Mouse (Mus musculus) lung, postnatal 36 days (tissue): ENCODE data around the gene Tekt5.

Experiments used
- DNase-seq: peaks from one replicate; pipeline ENCODE4 v3.0.0; 2022; ENCODE audit warnings: mixed read lengths

The Tekt5 gene

DNA sequence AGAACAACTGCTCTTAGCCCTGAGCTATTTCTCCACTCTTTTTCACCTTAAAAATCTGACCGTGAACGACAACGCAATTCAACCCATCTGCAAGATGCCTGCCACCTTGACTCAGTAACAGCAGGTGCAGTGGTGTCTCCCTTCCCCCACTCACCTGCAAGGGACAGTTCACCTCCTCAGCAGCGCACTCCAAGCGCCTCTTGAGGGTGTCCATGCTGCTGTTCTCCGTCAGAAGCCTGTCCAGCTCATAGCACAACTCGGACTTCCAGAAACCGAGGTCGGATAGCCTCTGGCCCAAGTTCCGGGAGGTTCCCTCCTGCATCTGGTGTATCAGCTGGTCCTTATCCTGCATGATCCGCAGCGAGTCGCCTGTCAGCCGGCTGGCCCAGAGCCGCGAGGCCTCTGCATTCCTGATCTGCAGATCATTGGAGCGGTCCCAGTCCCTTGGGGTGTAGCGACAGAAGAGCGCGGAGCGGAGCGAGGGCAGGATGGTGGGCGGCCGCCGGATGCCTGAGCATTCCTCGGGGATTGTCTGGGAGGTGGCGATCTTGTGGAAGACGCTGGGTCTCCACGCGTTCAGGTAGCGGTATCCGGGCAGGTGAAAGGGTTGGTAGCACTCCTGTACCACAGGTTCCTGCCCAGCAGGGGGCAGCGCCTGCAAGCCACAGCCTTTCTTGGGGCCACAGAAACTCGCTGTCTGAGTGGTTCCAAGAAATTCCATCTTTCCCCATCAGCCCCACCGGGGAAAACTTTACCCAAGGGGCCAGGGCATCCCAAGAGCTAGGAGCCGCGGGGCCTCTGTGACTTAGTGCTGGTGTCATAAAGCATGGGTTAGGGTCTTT, at the start of gene Tekt5:
TSS of gene Tekt5 (minus strand) at position 792 of the 842 bp plus-strand sequence.
- peak; percentile 77 for DNase-seq

DNA sequence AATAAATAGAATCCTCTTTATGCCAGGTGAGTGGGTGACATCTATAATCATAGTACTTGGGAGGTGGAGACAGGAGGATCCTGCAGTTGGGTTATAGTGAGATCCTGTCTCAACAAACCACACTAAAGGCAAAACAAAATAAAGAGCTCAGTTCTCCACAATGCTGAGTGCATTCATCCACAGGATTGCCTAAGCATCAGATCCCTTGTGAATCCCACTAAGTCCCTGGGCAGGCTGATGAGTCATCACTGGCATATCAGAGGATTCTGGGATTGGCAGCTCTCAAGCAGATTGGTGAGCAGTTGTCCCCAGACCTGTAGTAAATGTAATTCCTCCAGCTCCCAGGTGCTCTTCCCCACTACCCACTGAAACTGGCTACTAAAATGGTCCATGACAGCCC, 48.4 kb upstream of the Tekt5 start:
- no peak for DNase-seq

DNA sequence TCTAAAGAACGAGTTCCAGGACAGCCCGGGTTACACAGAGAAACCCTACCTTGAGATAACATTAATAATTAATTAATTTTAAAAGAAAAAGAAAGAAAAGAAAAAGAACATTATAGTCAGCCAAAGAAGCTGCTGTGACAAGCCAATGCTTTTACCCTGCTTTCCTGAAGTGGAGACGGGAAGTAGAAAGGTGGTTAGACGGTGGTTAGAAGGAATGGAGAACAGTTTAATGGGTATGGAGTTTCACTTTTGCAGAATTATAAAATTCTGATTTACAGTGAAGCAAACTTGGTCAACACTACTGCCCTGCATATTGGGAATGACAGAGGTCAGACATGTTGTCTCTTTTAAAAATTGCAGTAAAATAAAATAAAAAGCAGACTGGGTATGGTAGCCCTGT, 46.5 kb upstream of the Tekt5 start:
- no peak for DNase-seq

DNA sequence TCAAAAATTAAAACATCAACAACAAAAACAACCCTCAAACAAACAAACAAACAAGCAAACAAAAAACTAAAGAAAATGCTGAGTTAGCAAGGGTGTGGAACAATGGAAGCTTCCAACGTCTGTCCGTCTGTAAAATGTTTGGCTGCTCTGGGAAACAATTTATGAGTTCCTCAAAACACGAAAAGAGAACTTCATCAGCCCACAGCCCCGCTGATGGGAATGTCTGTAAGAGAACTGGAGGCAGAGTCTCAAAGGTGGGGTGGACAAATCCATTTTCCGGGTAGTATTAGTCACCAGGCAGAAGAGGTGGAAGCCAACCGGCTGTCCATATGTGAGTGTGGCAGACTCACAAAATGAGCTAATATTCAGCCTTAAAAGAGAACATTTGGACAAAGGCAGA, 46.0 kb upstream of the Tekt5 start:
- peak; percentile 21 for DNase-seq

DNA sequence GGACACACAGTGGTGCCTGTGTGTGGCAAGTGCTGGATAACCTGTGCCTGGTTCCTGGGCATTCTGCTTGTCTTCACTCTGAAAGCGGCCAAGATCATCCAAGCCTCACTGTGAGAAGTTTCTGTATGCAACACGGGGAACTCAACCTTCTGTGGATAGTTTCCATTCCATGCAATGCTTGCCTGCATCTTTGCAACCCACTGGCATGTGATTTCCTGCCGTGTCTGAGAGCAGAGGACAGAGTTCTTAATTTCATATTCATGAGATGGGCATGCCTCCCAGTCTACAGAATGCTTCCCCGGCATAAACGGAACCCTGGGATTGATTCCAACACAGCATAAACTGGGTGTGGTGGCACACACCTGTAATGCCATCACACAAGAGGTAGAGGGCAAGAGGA, 42.8 kb upstream of the Tekt5 start:
- no peak for DNase-seq

DNA sequence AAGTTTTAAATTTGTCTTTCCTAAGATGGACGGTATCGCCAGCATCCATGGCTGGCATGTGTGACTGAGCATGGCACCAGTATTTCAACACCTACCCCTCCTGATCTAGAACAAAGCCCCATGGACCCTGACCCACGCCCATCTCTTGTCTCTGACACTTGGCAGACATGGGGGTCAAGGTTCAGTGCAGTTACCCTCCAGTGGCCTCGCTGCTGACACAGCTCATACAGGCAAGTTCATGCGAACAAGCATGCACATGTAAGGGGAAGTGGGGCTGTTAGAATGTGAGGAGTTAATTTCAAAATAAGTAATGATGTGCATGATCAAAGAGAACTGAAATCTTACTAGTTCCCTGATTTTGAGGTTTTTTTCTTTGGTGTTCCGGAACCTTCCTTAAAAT, 40.9 kb upstream of the Tekt5 start:
- no peak for DNase-seq

DNA sequence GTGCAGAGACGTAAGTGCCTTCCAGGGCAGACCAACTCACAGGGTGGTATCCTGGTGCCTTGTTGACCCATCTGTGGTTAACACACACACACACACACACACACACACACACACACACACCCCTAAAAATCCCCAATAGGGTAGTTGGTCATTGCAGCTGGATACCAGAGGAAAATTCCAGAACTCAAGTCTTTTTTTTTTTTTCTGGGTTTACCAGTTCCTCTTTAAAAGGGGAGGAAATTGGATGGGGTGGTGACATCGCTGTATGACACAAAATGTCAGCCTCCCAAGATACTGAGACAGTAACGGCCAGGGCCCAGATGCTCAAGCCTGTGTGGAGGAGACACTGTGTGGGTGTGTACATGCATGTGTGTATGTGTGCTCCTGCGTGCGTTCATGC, 38.1 kb upstream of the Tekt5 start:
- no peak for DNase-seq

DNA sequence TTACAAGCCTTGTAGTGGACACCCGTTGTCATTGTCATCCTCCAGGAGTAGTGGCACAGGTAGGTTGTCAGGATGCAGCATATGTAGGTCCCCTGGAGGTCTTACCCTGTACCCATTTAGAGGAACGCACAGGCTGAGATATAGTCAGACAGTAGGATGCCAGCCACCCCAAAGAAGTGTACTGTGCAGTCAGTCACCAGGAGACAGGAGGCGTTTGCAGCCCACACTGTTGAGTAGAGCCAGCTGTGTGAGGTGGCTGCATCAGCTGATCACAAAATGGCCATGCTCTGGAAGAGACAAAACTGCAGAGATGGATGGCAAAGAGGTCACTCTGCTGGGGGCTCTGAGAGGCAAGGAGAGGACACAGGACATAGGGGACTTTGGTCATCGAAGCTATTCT, 37.1 kb upstream of the Tekt5 start:
- no peak for DNase-seq

DNA sequence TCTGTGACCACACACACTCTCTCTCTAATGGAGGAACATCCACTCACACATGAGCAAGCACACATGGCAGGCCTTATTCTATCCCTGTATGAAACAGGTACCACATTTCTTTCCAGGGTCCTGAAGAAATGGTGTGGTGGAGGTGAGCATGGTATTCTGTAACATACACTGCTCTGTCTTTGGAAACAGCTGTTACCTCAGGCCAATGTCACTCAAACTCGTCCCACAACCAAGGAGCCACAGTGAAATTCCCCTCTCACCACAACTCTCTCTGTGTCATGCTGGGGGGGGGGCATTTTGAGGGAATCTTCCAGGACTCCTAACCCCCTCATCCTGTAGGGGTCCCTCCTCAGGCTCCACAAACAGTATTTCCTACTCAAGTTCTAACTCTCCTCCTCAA, 36.6 kb upstream of the Tekt5 start:
- DNase-seq = no peak

DNA sequence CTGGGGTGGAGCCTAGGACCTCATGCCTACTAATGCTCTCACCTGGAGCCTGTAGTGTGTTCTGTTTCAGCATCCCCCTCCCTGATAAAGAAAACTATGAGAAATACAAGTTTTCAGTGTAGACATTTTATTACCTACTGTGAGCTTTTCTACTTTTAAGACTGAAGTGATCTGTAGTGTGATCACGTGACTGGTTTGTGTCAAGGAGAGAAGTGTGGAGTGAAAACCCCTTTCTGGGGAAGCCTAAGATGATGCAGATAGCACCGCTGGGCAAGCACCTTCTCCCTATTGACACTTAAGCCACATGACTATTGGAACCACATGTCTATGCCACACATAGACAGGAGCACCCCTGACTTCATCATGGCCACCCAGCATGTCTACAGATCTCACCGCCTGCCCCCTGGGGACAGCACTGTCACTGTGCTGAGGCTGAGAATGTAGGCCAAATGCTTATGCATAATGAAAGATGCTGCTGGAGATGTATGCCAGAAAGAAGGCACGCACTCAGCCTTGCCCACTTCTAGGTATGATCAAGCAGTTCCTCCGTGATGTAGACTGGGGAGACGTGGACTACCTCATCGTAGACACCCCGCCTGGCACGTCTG, 25.3 kb upstream of the Tekt5 start:
- DNase-seq = no peak

DNA sequence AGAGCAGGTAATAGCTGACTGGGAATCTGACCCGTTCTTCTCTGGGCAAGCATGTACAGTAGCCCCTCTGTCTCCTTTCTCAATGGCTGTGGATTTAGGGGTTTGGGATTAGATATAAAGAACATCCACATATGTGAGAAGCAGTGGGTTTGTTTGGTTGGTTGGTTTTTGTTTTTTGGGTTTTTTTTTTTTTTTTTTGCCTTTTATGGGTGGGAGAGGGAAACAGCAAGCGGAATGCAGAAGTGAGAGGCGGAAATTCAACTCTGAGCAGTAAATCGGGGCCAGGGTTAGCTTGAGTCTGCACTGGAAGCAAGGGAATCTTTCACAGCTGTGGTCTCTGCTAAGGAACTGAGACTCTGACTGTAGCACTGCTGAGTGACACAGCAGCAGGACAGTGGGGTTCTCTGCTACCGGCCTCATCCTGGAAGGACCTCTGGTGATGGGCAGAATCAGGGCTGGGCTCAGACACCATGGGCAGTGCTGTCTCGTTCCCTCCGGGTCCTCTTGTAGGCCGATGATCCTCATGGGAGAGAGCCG, 22.5 kb upstream of the Tekt5 start:
- no peak for DNase-seq

DNA sequence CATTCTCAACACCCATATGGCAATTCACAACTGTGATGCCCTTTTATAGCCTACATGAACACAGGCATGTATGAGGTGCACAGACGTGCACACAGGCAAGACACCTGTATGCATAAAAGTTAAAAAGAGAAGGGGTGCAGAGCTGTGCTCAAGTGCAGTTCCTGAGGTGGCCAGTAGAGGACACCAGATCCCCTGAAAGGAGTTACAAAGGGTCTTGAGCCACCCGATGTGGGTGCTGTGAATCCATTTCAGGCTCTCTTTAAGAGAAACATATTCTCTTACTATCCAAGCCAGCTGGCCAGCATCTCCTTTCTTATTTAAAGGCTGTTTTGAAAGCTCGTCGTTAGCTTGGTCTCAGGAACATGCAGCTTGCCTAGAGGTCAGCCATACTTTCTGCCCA, 21.6 kb upstream of the Tekt5 start:
- no peak for DNase-seq

DNA sequence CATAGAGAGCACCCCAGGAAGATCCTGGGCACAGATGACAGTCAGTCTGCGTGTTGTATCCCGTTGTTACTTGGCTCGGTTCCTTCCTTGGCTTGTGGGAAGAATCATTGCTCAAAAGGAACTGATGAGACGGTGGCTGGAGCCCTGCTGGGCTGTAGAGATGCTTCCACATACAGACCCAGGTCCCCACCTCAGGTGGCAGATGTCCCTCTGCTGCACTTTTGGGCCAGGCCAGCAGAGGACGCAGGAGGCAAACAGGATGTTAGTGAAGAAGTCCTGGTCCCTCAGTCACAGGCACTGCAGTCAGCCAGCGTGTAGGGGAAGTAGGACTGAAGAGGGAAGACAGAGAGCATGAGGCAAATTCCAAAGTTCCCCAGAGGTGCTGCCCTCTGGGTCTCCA, 20.7 kb upstream of the Tekt5 start:
- peak; percentile 76 for DNase-seq

DNA sequence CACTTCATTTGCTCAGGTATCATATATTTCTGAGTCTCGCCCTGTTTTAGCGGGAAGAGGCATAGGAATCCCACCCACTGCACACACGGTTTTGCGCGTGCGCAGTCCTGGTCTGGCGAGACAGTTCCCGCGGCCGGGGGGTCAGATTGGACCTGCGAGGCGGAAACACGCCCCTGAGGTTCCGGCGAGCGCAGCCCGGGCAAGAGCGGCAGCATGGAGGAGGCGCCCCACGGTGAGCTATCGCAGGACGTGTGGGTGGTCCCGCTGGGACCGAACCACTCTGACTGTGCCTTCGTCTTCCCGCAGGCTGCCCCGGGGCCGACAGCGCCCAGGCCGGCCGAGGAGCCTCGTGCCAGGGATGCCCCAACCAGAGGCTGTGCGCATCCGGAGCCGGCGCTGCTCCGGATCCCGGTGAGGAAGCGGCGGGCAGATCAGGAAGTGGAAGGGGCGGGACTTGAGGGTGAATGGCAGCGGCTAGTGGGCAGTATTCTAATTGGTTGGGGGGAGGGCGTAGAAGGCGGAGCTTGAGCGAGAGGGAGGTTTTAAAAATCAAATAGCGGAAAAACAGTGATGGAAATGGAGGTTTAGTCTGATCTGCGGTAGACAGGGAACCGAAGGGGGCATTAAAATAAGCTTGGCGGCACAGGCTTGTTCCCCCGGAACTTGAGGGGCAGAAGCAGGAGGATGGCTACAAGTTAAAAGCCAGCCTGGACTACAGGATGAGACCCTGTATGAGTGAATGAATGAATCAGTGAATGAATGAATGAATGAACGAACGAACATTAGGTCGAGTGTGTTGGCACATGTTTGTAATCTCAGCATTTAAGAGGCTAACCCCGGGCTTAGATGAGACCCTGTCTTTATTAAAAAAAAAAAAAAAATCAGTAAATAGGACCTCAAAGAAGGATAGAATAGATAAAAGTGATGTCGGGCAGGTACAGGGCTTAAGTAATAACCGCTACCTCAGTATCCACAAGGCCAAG, 16.8 kb upstream of the Tekt5 start, which contains the start of gene Nubp1:
TSS of gene Nubp1 (plus strand) at position 185 of the 983 bp plus-strand sequence.
- DNase-seq = peak; percentile 97

DNA sequence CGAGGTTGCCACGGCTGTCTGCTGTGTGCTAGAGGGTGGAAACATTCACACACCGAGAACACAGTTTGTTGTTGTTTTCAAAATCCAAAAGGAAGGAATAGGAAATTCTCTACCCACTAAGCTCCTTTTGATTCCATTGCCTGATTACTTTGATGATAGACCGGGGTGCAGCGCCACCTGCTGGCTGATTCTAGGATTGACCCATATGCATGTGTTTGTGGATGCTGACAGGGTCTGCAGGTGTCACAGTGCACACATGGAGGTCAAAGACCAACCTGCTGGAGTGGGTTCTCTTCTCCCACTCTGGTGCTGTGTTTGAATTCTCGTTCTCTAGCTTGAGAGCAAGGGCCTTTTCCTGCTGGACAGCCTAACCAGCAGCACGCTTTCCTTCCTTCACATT, 3.9 kb upstream of the Tekt5 start:
- peak; percentile 93 for DNase-seq

DNA sequence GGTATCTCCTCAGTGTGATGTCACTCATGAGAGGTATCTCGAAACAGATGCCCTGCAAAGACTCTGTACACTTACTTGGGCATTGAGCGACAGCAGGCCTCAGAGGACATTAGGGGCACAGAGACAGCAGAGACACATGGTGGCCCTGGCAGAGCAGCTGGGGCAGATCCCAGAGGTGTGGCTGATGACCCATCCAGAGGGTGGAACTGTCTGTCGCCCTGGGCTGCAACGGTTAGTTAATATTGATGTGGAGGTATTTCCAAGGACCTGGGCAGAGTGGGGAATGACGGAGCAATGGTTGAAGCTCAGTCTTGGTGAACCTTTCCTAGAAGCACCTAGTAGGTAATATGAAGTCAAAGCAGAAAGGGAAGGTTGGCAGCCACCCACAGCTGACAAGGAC, 3.5 kb upstream of the Tekt5 start:
- no peak for DNase-seq

DNA sequence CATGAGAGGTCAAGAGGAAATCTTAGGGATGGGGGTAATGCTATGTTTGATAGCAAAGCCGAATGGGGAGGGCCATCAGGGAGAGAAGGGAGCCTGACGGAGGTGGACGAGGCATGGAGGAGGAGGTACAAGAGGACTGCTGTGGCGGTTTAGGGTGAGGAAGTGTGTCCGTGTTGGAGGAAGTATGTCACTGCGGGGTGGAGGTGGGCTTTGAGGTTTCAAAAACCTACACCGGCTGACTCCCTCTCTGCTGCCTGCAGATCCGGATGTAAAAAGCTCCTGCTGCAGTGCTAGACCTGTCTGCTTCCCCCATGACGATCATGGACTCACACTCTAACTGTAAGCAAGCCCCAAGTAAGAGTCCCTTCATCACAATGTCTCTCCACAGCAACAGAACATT, 2.7 kb downstream of the Tekt5 start:
- no peak for DNase-seq

DNA sequence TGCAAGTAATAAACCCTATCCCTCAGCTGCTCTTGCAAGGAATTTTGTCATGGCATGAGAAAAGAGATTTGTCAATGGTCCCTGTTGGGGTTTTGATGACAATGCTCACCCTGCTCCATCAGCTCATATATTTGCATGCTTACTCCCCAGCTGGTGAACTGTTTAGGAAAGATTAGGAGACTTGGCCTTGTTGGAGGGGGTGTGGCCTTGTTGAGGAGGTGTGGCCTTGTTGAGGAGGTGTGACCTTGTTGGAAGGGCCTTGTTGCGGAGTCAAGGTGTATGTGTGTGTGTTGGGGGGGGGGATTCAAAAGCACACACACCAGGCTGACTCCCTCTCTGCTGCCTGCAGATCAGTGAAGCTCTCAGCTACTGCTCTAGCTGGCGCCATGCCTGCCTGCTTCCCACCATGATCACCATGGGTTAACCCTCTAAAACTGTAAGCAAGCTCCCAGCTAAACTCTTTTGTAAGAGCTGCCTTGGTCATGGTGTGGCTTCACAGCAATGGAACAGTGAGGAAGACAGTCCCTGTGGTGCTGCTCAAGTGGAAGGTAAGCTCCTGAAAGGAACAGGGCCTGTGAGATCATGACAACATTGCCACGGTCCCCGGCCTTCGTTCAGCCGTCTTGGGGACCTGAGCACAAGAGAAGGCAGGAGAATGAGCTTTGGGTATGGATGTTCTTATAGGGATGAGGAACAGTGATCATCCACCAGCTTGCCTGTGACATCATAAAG, 6.5 kb downstream of the Tekt5 start:
- no peak for DNase-seq

DNA sequence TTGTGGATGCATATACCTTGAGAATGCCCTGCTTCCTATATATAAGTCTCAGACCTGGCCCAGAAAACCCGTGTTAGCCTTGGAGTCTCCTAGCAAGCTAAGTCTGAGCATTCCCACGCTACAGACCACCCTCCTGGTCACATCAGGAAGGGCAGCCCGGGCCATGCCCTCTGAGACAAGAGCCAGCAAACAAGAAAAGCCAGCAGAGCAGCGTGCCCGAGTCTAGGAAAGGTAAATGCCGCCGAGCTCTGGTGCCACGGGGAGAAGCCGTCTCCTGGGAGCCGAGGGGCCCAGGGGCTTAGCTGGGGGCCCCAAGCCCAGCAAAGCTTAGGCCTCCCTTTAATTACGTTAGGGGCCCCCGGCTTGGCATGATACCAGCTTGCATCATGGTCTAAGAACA, 10.0 kb downstream of the Tekt5 start:
- no peak for DNase-seq

DNA sequence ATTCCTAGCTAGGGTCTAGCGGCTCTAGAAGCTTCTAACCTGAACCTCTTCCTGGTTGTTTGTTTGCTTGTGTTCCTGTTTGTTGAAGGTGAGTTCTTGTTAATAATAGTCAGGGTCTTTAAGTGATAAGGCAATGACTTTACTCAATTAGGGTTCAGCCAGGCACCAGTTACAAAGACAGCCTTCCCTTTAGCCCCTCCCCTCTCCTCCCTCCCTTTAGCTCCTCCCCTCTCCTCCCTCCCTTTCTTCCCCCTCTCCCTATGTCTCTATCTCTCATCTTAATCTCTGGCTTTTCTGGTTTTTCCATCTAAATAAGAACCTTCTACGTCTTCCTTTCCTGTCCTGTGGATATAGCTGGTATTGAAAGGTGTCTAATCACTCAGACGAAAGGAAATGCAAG, 10.7 kb downstream of the Tekt5 start:
- DNase-seq = peak; percentile 23

DNA sequence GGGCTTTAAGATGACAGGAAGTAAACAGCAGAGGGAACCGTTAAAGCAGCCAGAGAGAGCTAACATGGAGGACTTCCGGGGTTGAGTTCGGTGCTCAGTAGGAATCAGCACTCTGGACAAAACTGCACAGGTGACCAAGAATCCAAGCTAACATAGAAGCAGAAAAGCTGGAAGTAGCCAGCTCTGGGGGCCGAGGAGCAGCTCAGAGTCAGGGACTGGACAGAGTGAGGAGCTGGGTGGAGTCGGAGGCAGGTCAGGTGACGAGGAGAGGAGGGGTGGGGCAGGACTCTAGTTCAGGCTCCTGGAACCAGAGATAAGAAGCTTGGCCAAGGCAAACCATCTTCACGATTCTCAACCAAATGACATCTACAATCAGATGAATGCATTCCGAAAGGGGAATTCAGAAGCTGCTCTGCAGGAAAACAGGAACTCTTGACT, 11.2 kb downstream of the Tekt5 start:
- peak; percentile 80 for DNase-seq

DNA sequence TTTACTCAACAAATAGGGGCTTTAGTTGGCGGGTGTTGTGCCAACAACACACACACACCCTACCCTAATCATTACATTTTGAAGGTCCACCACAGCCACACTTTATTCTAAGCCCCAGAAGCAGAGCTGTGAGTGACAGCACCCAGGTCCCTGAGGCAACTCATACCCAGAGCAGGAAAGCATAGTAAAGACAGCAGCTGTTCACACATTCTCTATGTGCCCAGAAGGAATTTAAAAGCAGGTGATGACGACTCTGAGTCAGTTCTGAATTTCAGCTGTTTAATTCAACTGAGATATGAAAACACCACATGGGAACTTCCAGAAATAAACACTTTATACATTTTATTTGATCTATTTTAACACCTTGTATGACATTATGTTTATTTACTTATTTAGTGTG, 15.8 kb downstream of the Tekt5 start:
- DNase-seq = no peak
